Mouse (Mus musculus) heart, postnatal 0 days (tissue): ENCODE data around the gene Fmo6. TPM values are rescaled to one million over a fixed set of nuclear protein-coding genes. Genes with fewer than 3 reads are reported as not detected.

Experiments
- ATAC-seq: fragments of 200-750 bp; cut with Nextera tagmentation; 2 replicates; pipeline ENCODE4 v1.8.0; 2017; ENCODE audit warnings: low read depth, moderate number of reproducible peaks, moderate library complexity; ENCODE audit not compliant: insufficient read depth
- DNase-seq: peaks from one replicate; pipeline ENCODE4 v3.0.0-alpha.2; 2016; ENCODE audit warnings: low spot score
- H3K27ac ChIP-seq: fragments of 300-500 bp; sonication (generic); 2 replicates; pipeline ENCODE4 v1.5.1; 2014; ENCODE audit warnings: low read depth, mild to moderate bottlenecking
- H3K27me3 ChIP-seq: fragments of 300-500 bp; sonication (generic); 2 replicates; pipeline ENCODE4 v1.6.1; 2014; ENCODE audit warnings: low read length, mixed read lengths; ENCODE audit not compliant: control insufficient read depth, insufficient read depth
- H3K36me3 ChIP-seq: fragments of 300-500 bp; sonication (generic); replicated peaks from 2 replicates; pipeline ENCODE4 v1.6.1; 2014; ENCODE audit warnings: low read length, mixed read lengths; ENCODE audit not compliant: control insufficient read depth, insufficient read depth
- H3K4me1 ChIP-seq: fragments of 300-500 bp; sonication (generic); 2 replicates; pipeline ENCODE4 v1.6.1; 2014; ENCODE audit warnings: antibody characterized with exemption; ENCODE audit not compliant: control insufficient read depth, insufficient read depth
- H3K4me2 ChIP-seq: fragments of 300-500 bp; sonication (generic); 2 replicates; pipeline ENCODE4 v1.6.1; 2014; ENCODE audit warnings: low read depth, mild to moderate bottlenecking, low read length, moderate library complexity
- H3K4me3 ChIP-seq: fragments of 300-500 bp; sonication (generic); 2 replicates; pipeline ENCODE4 v1.5.1; 2014; ENCODE audit warnings: low read depth, low read length
- H3K9ac ChIP-seq: fragments of 300-500 bp; sonication (generic); replicated peaks from 2 replicates; pipeline ENCODE4 v1.6.1; 2014; ENCODE audit warnings: low read depth, low read length, mixed read lengths
- H3K9me3 ChIP-seq: fragments of 300-500 bp; sonication (generic); replicated peaks from 2 replicates; pipeline ENCODE4 v1.6.1; 2016; ENCODE audit warnings: low read length; ENCODE audit not compliant: control insufficient read depth
- CTCF ChIP-seq: IDR thresholded peaks from 2 replicates; pipeline ENCODE4 v1.5.1; 2016; ENCODE audit warnings: antibody characterized with exemption, control low read depth, low read depth
- EP300 ChIP-seq: IDR thresholded peaks from 2 replicates; pipeline ENCODE4 v1.6.1; 2016; ENCODE audit warnings: antibody characterized with exemption, low read depth
- WGBS: fragments of 180-500 bp; shearing (Covaris S2); extraction: QIAGEN DNeasy Blood & Tissue Kit; methylation state at CpG from one replicate; pipeline ENCODE4 v1.1.7; 2014; 5-methylcytosine and 5-hydroxymethylcytosine counted together
- polyA plus RNA-seq: library from polyadenylated mRNA; unstranded; fragments of >200 nt; fragmentation: Nextera tagmentation; extraction: Ambion mirVana; gene quantifications from 2 replicates; pipeline ENCODE4 v1.2.1, GENCODE M21; 2015
- total RNA-seq: library from RNA; depleted of rRNA; stranded (reverse); fragments of >200 nt; gene quantifications from 2 replicates; pipeline ENCODE4 v1.2.3, GENCODE M21; 2014; ENCODE audit warnings: low replicate concordance

Gene Fmo6
- total and polyA plus RNA-seq, 2 experiments from 2014 or later = not detected

DNA sequence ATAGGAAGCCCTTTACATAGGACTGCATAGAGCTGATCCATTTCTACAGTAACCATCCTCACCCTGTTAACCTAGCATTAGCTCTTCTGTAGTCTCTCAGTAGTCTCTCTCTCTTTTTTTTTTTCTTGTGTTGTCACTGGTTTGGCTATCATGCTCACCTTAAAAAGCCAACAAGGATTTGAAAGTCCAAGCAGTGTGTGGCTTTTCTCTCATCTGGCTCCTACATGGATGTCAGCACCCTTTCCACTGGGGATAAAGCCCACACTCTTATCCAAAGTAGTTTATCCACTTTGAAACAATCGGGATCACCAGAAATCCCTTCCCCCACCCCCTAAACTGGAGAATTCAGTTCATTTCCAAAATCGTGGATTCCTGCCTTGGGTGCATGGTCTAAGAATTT, 6.7 kb downstream of the Fmo6 start:
- H3K4me3 ChIP-seq = no peak overlapping the region
- no peak overlapping the region for H3K4me2 ChIP-seq
- no peak overlapping the region for H3K9ac ChIP-seq
- 36% methylated on average over 2 of the region's 2 CpGs for WGBS
- no peaks in the 10 kb centered on the region for H3K9me3 ChIP-seq
- H3K27me3 ChIP-seq = no peaks in the 10 kb centered on the region
- H3K36me3 ChIP-seq = no peaks in the 10 kb centered on the region
- DNase-seq (no peak), ATAC-seq (no peak)
- no peak overlapping the region for H3K27ac ChIP-seq
- TF ChIP-seq CTCF = no peak
- TF ChIP-seq EP300 = no peak
- H3K4me1 ChIP-seq = no peaks in the 10 kb centered on the region

GRCm38 (mm10) chr1:162929146-162929545, 8.2 kb downstream of the Fmo6 start:
- DNase-seq = no peak
- Histone ChIP-seq H3K27me3 (no peaks in the 10 kb centered on the region), H3K4me1 (no peaks in the 10 kb centered on the region), H3K36me3 (no peaks in the 10 kb centered on the region), H3K9ac (no peak overlapping the region), H3K27ac (no peak overlapping the region), H3K4me2 (no peak overlapping the region), H3K9me3 (no peaks in the 10 kb centered on the region), H3K4me3 (no peak overlapping the region)
- WGBS = 73% methylated on average over 3 of the region's 3 CpGs
- ATAC-seq = no peak
- TF ChIP-seq CTCF = no peak
- no peak for TF ChIP-seq EP300

GRCm38 (mm10) chr1:162925121-162925520, 12.2 kb downstream of the Fmo6 start:
- H3K4me3 ChIP-seq = no peak overlapping the region

GRCm38 (mm10) chr1:162916661-162917060, 20.7 kb downstream of the Fmo6 start:
- Histone ChIP-seq H3K4me2 (no peak overlapping the region), H3K4me3 (no peak overlapping the region), H3K9me3 (no peaks in the 10 kb centered on the region), H3K36me3 (no peaks in the 10 kb centered on the region), H3K9ac (no peak overlapping the region), H3K27ac (no peak overlapping the region), H3K4me1 (no peaks in the 10 kb centered on the region), H3K27me3 (no peaks in the 10 kb centered on the region)
- TF ChIP-seq CTCF (no peak), EP300 (no peak)
- DNase-seq (no peak), ATAC-seq (no peak)
- 67% methylated on average over 8 of the region's 8 CpGs for WGBS

More at GRCm38 (mm10) chr1:162925121-162925520, 12.2 kb downstream of the Fmo6 start:
- ATAC-seq (no peak), DNase-seq (no peak)
- no peaks in the 10 kb centered on the region for H3K27me3 ChIP-seq
- no peak overlapping the region for H3K27ac ChIP-seq
- no peaks in the 10 kb centered on the region for H3K36me3 ChIP-seq
- H3K4me2 ChIP-seq = no peak overlapping the region
- H3K4me1 ChIP-seq = no peaks in the 10 kb centered on the region
- TF ChIP-seq EP300 (no peak), CTCF (no peak)
- H3K9me3 ChIP-seq = no peaks in the 10 kb centered on the region
- no peak overlapping the region for H3K9ac ChIP-seq
- WGBS = no CpG with 5 or more reads among the region's 1 CpGs

GRCm38 (mm10) chr1:162914932-162915556, 22.3 kb downstream of the Fmo6 start:
- H3K9me3 ChIP-seq = no peaks in the 10 kb centered on the region
- no peak overlapping the region for H3K27ac ChIP-seq
- H3K27me3 ChIP-seq = no peaks in the 10 kb centered on the region
- DNase-seq = no peak
- no peak overlapping the region for H3K4me3 ChIP-seq
- ATAC-seq = no peak
- 80% methylated on average over 4 of the region's 4 CpGs for WGBS
- TF ChIP-seq EP300 (no peak), CTCF (no peak)
- no peak overlapping the region for H3K4me2 ChIP-seq
- H3K36me3 ChIP-seq = no peaks in the 10 kb centered on the region
- H3K4me1 ChIP-seq = no peaks in the 10 kb centered on the region
- H3K9ac ChIP-seq = no peak overlapping the region

DNA sequence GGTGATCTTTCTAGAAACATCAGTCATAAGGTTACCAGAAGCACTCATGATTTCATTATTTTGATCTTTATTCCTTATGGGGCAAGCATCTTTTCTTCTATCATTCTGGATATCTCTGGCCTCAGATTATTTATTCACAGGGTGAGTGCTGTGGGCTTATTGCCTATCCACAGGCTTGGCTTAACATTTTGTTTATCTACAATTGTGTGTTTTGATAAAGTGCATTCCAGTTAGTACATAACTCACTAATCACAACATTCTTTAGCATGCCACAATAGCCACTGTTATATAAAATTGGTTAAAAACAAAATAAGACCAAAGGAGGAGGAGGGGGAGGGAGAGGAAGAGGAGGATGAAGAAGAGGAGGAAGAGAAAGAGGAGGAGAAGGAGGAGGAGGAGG, 25.2 kb downstream of the Fmo6 start:
- no peaks in the 10 kb centered on the region for H3K9me3 ChIP-seq
- no peak overlapping the region for H3K4me2 ChIP-seq
- TF ChIP-seq CTCF = no peak
- no peak for TF ChIP-seq EP300
- no peaks in the 10 kb centered on the region for H3K27me3 ChIP-seq
- H3K36me3 ChIP-seq = no peaks in the 10 kb centered on the region
- no peak overlapping the region for H3K4me3 ChIP-seq
- H3K27ac ChIP-seq = no peak overlapping the region
- DNase-seq = no peak
- no peak overlapping the region for H3K9ac ChIP-seq
- ATAC-seq = no peak
- no peaks in the 10 kb centered on the region for H3K4me1 ChIP-seq
